Mouse (Mus musculus): Measurements from ENCODE around the gene 1700067P10Rik. TPM values are rescaled to one million over a fixed set of nuclear protein-coding genes. Genes with fewer than 3 reads are reported as not detected.
A peak's percentile ranks its signal among the peaks of the same experiment; 100 is the strongest.

1700067P10Rik gene
- total RNA-seq (2021): not detected
- long read RNA-seq, experiment 1: 0 reads
- long read RNA-seq, experiment 2: 0 reads

- DNase-seq (ENCODE audit: low spot score in 2 of 2): no peak
These were observed at the start of gene 1700067P10Rik for GRCm38 (mm10) chr17:48089019-48089418. TSS of gene 1700067P10Rik (plus strand) at chr17:48089319.

DNA sequence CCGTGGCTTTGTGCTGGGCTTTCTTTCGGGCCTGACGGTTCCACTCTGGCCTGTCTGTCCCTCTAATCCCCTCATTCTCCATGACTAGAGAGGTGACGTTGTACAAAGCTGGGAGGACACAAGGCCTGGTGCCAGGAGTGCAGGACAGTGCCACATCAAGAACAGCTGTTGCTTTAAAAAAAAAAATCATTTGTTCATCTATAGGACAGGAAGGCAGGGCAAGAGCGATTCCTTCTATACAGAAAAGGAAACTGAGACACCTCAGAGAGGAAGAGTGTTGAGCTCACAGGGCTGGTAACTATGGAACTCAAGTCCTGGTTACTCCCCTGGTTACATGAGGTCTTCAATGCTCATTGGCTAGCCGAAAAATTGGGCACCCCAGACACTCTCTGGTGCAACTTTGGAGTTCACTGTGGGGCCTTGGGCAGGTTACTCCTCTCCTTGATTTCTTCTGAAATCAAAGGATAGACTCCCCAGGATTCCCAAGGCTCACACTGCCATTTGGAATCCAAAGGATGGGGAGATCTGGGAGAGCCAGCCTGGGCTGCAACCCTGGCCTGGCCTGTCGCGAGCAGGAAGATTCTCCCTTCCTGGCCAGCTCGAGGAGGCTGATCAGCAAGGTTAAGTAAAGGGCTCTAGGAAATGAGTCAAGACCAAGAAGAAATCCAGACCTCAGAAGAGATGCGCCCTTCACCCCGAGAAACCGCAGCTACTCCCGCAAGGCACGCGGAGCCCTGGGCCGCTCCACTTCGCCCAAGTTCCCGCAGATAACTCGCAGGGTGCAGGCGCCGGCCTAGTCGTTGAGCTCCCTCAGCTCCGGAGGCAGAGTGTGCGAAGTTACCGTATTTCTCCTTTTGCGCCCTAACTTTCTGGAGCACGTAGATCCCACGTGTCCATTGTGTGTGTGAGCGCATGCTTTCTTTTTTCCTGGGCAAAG, 47.5 kb upstream of the 1700067P10Rik start:
- DNase-seq (ENCODE audit: low spot score in 2 of 2): peak in 1 of 2 experiments; percentile 50

DNA sequence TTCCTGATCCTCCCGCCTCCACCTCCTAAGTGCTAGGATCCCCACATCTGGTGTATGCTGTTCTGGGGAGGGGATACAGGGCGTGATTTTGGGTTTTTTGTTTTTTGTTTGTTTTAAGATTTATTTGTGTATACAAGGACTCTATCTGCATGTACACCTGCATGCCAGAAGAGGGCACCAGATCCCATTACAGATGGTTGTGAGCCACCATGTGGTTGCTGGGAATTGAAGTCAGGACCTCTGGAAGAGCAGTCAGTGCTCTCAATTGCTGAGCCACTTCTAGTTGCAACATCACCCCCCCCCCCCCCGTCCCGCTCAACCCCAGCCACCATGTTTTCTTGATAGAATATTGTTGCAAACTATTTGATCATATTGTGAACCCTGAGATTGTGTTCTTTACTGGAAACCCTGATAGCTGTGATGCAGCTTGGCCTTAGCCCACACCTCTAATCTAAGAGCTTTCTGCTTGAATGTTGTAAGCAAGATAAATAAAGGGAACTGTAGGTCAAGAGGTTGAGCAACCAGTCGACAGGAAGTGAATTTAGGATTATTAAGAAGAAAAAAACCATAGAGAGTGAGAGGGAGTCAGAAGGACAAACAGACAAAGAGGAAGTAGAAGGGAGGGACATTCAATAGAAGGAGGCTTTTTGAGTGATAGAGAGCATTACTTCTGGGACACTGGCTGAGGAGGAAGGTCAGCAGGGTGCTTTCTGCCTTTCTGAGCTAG, 45.8 kb upstream of the 1700067P10Rik start:
- no peak for DNase-seq (ENCODE audit: low spot score in 2 of 2)

GRCm38 (mm10) chr17:48045631-48046030, 43.5 kb upstream of the 1700067P10Rik start:
- DNase-seq (ENCODE audit: low spot score in 2 of 2): peak; percentile 67 to 82

DNA sequence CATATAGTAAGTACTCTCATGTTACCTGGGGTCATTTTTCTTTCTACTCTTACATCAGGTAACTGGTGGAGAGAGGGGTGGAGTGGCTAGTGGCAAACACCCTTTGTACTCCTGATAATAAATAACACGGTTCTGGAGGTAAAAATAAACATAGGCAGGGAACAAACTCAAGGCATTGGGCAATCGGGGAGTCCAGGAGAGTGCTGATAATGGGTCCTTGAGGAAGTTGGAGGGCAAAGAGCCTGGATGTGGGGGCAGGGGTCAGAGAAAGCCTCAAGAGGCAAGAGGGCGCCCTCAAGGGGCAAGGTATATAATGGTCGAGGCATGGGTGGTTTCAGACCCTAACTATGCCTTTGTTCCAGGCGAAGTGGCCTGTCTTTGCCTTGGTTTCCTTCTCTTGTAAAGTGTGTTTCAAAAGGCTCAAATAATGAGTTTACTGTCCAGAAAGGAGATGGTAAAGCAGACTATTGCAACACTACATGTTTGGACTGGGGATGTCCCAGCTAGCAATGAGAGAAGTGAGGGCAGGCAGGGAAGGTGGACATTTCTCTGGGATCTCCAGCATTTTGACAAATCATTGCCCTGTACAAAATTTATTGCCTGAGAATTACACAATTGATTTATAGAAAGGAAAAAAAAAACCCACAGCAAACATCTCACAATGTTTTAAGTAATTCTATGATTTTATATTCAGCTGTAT, 37.3 kb upstream of the 1700067P10Rik start:
- no peak for DNase-seq (ENCODE audit: low spot score in 2 of 2)

- no peak for DNase-seq (ENCODE audit: low spot score in 2 of 2)
These were observed 36.6 kb upstream of the 1700067P10Rik start for GRCm38 (mm10) chr17:48052338-48053067.

DNA sequence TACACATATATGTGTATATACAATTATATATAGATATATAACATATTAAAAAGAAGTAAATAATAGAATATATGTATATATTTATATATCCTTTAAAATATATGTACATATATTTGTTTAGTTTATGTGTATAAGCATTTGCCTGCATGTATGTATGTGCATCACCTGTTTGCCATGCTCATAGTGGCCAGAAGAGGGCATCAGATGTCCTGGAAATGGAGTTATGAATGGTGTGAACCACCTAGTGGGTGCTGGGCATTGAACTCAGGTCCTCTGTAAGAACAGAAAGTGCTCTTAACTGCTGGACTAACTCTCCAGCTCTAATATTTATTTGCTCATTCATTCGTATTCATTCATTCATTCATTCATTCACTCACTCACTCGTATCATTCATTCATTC, 35.5 kb upstream of the 1700067P10Rik start:
- DNase-seq (ENCODE audit: low spot score in 2 of 2): no peak

DNA sequence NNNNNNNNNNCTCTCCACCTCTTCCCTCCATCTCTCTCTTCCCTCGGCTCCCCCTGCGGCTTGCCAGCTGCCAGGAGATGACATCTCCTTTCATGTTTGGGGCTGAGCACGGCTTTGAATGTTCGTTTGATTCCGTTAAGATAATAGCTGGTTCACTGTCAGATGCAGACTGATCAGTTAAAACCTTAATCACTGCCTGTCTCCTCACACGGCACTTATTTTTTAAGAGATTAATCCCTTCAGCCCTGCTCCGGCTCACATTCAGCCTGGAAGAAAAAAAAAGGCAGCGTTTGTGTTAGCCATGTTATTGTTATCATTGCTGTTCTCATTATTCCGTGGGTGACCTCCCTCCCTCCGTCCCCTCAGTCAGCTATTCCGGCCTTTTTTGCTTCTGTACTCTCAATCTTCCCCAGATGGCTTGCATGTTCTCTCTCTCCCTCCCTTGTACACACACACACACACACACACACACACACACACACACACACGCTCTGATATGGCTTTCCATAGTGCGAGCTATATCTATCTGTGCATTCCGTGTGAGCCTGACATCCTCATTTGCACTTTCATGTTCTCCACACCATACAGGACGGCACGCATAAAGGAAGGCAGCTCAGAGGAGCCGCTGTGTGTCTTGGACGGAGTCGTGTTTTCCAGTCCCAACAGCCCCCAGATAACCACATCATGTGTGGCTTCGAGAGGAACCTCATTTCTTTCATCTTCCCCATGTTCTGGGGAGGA, 33.9 kb upstream of the 1700067P10Rik start:
- no peak for DNase-seq (ENCODE audit: low spot score in 2 of 2)

- DNase-seq (ENCODE audit: low spot score in 2 of 2): no peak
These were observed 31.7 kb upstream of the 1700067P10Rik start for GRCm38 (mm10) chr17:48057382-48057781.

DNA sequence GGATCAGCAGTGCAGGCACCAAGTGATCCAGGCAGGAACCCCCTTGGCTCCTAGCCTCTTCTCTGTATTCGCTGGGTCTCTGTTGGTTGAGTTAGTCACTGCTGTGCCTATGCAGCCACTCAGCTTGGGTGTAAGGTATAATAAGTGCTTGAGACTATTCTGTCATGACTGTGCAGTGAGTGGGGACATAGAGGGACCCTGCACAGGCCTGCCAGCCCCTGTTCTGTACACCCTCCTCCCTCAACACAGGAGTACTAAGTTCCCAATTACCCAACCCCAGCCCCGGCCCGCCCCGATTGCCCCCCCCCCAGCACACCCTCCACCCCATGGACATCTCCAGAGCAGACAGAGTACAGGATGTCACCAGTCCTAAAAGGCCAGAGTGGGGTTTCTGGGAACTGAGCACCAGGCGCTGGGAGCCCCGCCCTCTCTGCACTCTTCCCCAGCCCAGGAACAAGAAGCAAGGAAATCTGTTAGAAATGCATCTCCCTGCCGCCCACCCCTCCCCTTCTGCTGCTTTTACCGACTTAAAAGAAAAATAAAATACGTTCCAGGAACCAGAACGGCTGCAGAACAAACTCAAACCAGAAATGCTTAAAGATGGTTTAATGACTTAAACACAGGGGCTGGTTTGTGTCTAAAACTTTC, 24.8 kb upstream of the 1700067P10Rik start:
- no peak for DNase-seq (ENCODE audit: low spot score in 2 of 2)

GRCm38 (mm10) chr17:48065081-48065501, 24.0 kb upstream of the 1700067P10Rik start:
- no peak for DNase-seq (ENCODE audit: low spot score in 2 of 2)

DNA sequence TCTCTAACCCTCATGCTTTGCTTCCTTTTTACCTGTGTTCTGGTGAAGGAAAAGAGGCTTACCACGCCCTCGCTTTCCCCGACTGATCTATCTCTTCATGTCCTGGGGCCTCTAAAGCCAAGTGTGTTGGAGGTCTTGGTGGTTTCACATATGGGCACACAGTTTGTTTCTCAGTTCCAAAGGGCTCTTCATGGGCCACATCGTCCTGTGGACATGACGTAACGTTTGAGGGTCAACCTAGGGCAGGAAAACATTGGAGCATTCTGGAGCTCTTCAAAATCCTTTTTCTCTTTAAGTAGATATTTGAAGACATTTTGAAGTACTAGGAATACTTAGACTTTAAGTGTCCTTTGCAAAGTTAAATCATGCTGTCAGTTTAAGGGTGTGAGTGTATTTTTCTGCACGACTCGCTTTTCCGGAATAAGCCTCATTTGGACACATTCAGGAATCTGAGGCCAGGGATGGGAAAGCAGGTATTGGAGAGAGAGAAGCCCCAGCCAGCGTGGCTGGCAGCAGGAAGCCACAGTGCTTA, 22.0 kb upstream of the 1700067P10Rik start:
- DNase-seq (ENCODE audit: low spot score in 2 of 2): no peak

- DNase-seq (ENCODE audit: low spot score in 2 of 2): no peak
These were observed 21.4 kb upstream of the 1700067P10Rik start for GRCm38 (mm10) chr17:48067729-48068128.

DNA sequence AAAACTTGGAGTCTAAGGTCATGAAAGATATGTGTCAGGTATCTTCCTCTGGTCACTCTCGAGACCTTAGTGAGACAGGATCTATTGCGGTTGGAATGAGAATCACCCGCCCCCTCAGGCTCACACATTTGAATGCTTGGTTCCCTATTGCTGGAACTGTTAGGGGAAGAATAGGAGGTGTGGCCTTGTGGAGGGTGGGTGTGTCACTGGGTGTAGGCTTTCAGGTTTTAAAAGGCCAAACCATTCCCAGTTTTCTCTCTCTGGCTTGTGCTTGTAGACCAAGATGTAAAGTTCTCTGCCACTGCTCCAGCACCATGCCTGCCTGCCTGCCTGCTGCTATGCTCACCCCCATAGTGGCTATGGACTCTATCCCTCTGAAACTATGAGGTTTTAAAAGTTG, 8.5 kb upstream of the 1700067P10Rik start:
- DNase-seq (ENCODE audit: low spot score in 2 of 2): no peak

GRCm38 (mm10) chr17:48089446-48089845, 327 bp downstream of the 1700067P10Rik start:
- no peak for DNase-seq (ENCODE audit: low spot score in 2 of 2)

GRCm38 (mm10) chr17:48090305-48090704, 1.2 kb downstream of the 1700067P10Rik start:
- DNase-seq (ENCODE audit: low spot score in 2 of 2): no peak

DNA sequence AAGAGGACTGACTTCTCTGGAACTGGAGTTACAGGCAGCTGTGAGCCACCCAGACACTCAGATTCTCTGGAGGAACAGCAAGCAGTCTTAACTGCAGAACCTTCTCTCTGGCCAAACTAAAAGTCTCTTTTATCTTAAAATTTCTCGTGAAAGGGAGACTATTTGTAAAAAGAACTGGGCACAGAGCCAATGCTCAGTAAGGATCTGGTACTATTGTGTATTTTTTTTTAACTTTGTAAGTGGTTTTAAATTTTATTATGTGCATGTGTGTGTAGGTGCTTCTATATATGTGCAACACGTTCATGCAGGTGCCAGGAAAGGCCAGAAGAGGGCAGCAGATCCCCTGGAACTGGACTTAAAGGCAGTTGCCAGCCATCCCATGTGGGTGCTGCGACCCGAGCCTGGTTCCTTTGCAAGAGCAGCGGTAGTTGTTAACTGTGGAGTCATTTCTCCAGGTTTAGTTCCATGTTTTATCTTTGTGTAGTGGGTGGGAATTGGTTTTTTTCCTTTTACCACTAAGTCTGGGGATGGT, 4.2 kb downstream of the 1700067P10Rik start:
- no peak for DNase-seq (ENCODE audit: low spot score in 2 of 2)

DNA sequence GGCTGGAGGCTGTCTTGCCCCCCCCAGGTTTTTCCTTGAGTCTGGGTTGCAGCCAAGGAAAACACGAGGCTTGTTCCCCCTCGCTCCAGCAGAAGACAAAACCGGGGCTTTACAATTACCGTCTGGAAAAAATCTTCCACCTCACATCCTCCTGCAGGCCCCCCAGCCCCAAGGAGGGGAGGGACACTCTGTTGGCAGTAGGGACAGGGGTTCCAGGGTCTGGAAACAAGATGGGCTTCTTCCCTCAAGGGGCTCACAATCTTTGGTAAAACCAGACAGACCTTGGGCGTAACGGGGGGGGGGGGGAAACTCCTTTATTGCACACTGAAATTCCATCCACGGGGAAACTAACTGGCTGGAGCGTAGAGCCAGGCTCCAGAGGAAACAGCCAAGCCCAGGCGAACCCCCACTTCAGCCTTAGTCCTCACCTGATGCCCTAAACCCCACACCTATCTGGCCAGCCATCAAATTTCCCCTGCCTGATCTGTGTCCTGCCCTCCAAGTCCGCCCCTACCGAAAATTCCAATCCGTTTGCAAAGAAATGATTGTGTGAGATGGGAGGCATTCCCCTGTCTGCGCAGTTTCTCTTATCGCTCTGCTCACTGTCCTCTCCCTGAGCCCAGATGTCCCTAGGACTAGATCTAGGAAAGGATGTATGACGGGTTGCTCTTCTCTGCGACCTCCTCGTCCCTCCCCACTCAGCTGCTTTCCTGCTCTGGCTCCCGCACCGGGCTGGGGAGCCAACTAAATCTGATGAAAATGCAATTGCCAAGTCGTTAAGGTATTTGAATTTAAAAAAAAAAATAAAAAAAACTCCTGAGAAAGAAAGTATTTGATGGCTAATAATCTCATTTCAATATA, 5.9 kb downstream of the 1700067P10Rik start:
- no peak for DNase-seq (ENCODE audit: low spot score in 2 of 2)

Data from gastrocnemius, postnatal 4 days (tissue).